Mouse (Mus musculus) heart, postnatal 14 days (tissue): ENCODE measurements around the gene Slc25a28. TPM values are rescaled to one million over a fixed set of nuclear protein-coding genes. Genes with fewer than 3 reads are reported as not detected.

Source experiments
- DNase-seq, 2 experiments: peaks; one replicate each; pipeline ENCODE4 v3.0.0; 2021 to 2022
- intact Hi-C: fragments of 180-260 bp; cut with DNase I; formaldehyde crosslinking; loops from one replicate; pipeline ENCODE4 v1.15.1; 2025
- total RNA-seq, 2 experiments: library from RNA; stranded (reverse); gene quantifications; 2 replicates each; pipeline ENCODE4 v1.2.3; 2021

Slc25a28 gene
- total RNA-seq, 2 experiments from 2014 or later: 21.6 to 25.4 TPM

GRCm38 (mm10) chr19:43679474-43679981 lies 4.8 kb upstream of the Slc25a28 start:
- DNase-seq: no peak
- intact Hi-C loops: no loop called here

- intact Hi-C loops: no loop called here
- no peak for DNase-seq
Observed at GRCm38 (mm10) chr19:43678467-43679003, 3.9 kb upstream of the Slc25a28 start.

GRCm38 (mm10) chr19:43675525-43676400 lies 1.1 kb upstream of the Slc25a28 start:
- intact Hi-C loops: loop anchor here (2.0 kb wide), 1 partner anchor 13 kb away; the partner anchor contains the start of gene Entpd7
- peak in 1 of 2 experiments; percentile 39 for DNase-seq

- no peak for DNase-seq
- intact Hi-C loops: loop anchor here (2.0 kb wide), 1 partner anchor 14 kb away; the partner anchor contains the start of gene Entpd7
Observed at GRCm38 (mm10) chr19:43674316-43674689, 378 bp downstream of the Slc25a28 start.

DNA sequence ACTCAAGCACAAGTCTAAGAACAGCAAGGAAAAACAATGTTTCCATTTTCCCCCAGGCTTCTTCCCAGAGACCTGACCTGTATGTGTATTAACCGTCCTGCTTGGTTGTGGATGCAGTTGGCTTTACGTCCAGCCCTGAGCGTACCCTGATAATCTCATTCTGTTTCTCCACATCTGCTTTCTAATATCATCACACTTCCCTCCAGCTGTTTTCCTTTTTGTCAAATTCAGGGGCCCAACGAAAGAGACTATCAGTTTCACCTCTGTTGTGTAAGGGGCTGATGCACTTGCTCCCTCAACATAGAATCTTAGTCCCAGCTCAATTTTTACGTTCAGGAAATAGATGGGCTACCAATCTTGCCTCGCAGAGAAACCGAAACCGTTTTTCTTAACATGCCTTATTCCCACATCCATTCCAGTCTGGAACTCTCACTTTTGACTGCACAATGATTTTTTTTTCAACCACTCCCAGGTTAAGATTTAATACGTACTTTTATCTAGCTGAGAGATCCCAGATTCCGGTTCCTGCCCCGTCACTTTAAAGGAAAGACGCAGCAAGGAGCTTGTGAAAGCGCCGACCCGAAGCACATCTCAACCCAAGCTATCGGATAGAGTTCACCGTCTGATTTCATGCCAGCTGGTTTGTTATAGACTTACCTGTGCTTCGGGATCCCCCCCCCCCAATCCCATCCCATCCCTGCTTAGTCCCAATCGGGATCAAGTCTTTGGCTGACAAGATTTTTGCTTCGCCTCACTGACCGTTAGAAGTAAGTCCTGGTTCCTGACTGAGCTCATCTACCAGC lies 967 bp downstream of the Slc25a28 start:
- intact Hi-C loops: loop anchor here (2.0 kb wide), 1 partner anchor 15 kb away; the partner anchor contains the start of gene Entpd7

GRCm38 (mm10) chr19:43671054-43671453 lies 3.6 kb downstream of the Slc25a28 start:
- DNase-seq: no peak
- intact Hi-C loops: no loop called here

More for the DNA sequence above, 967 bp downstream of the Slc25a28 start:
- no peak for DNase-seq

DNA sequence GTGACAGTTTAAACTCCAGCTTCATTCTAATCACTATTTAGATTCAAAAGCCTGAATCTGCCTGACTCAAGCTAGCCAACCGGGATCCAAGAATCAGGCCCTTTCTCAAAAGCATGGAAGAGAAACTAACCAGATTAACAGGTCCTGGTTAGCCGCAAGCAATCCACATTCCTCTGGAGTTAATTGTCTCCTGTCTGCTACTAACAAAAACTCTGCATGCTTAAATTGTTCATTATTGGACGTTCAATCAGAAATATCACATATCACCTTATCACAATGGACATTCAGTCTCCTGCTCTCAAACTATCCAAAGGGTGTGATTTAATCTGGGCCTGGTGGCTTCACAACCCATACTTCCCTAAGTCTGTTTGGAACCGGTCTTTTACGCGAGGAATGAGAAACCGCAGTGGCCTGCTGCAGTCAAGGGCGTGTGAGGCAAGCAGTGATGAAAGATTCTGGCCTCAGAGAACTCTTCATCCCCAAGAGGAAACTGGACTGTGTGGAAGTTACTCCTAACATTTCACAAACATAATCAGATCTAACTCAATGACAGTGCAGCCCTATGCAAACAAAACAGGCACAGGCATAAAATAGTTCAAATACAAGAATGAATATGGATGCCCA lies 5.4 kb downstream of the Slc25a28 start:
- peak in 1 of 2 experiments; percentile 23 for DNase-seq

GRCm38 (mm10) chr19:43667430-43667809 lies 7.3 kb downstream of the Slc25a28 start:
- DNase-seq: no peak
- intact Hi-C loops: no loop called here

More for the DNA sequence above, 5.4 kb downstream of the Slc25a28 start:
- intact Hi-C loops: no loop called here

GRCm38 (mm10) chr19:43666661-43667429 lies 7.8 kb downstream of the Slc25a28 start:
- intact Hi-C loops: no loop called here
- peak; percentile 28 to 29 for DNase-seq

GRCm38 (mm10) chr19:43665441-43666048 lies 9.1 kb downstream of the Slc25a28 start:
- intact Hi-C loops: loop anchor here (2.0 kb wide), 2 partner anchors 35 to 95 kb away; no protein-coding TSS in a partner anchor
- DNase-seq: peak; percentile 39 to 60

DNA sequence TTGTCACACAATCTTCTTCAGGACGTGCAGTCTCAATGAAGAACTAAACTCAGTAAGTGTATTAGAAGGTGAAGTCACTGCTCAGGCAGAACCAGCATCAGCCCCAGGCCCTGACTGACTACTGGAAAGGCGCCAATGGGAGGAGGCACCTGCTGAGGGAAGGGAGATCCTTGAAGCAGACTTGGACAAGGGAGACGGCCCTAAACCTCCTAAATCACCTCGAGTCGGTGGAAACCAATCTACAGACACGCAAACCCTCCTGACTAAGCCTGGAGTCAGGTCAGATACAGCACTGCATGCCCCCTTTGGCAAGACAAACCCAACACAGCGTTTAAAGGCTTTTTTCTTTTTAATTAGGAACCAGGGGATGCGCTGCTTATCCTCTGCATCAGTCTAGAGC lies 11.2 kb downstream of the Slc25a28 start:
- intact Hi-C loops: no loop called here
- DNase-seq: no peak

DNA sequence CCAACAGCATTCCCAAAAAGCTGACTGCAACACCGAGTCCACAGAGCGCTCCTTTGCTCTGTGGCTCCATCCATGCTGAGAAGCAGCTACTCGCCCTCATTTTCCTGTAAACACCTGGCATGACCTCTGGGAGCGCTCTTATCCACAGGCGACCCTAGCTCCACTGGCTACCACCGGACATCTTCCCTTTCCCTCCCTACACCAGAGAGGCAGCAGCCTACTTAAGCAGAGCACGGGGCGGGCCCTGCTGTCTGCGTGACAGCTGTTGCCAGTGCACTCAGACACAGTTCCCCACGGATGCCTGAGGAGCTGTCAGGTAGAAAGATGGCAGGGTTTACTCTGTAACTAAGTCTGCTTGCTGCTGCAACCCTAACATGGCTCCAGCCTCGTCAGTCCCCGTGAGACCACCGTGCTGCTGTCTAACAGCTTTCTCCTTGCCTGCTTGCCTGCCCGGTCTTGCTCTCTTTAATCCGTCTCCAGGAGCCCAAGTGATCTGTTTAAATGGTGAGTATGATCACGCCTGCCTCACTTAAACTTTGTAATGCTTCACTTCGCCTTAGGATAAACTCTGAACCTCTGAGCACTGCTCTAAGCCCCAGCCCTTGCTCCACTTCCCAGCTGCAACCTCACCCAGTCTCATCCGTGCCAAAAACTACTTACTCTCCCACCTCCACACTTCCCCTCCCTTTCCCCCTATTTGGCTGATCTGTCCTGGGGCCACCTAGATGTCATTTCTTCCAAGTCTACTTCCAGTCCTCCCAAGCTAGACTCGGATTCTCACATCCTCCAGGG lies 12.3 kb downstream of the Slc25a28 start:
- peak; percentile 21 to 31 for DNase-seq
- intact Hi-C loops: no loop called here

DNA sequence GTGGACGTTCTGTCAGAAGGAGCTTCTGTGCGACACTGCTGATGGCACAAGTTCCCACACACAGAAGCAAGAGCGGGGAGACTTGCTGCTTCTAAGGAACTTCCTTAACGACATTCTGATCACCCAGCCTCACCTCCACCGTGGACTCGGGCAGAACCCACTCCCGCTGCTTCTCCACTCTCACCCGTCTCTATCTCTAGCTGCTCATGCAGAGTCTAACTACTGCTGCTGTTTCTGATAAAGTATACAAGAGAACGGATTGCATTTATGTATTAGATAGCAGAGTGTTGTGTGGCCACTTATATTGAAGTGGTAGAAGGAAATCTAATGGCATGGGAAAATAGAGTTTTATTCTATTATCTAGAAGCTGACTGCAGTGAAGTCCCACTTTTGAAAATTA lies 13.9 kb downstream of the Slc25a28 start:
- DNase-seq: no peak
- intact Hi-C loops: no loop called here

GRCm38 (mm10) chr19:43659632-43660031 lies 15.0 kb downstream of the Slc25a28 start:
- intact Hi-C loops: loop anchor here (5.0 kb wide), 1 partner anchor 127 kb away; no protein-coding TSS in a partner anchor
- no peak for DNase-seq

DNA sequence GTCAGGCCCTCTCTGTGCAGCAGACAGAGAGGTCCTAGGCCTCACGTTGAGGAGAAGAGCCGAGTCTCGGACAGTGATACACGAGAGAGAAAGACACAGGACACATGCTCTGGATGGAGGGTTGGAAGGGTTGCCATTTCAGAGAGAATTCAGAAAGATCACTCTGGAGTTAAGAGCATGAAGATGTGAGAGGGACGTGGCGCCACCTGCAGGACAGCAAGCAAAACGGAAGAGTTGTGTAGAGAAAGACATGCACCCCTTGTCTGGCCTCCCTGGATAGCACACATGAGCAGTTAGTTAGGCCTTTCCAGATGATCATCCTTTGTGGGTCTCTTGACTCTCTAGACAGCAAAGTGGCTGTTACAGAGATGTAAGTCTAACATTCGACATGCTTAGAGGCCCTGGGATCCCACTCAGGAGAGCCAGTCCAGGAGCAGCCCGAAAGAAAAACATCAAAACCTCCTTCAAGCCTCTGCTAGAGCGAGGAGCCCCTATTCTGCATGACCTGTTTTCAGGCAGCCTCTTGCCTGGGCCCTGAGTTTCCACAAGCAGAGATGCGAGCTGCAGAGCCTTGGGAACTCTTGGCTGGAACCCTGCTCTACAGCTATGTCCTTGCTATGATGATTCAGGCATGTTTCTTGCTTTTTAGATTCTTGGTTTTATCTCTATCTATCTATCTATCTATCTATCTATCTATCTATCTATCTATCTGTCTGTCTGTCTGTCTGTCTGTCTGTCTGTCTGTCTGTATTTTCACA lies 18.8 kb downstream of the Slc25a28 start:
- intact Hi-C loops: loop anchor here (1.0 to 5.0 kb wide), 2 partner anchors 25 to 124 kb away; no protein-coding TSS in a partner anchor

GRCm38 (mm10) chr19:43651241-43651785 lies 23.4 kb downstream of the Slc25a28 start:
- intact Hi-C loops: no loop called here

More for the DNA sequence above, 18.8 kb downstream of the Slc25a28 start:
- DNase-seq: peak; percentile 65 to 74

GRCm38 (mm10) chr19:43648343-43648742 lies 26.3 kb downstream of the Slc25a28 start:
- intact Hi-C loops: no loop called here
- no peak for DNase-seq

More at GRCm38 (mm10) chr19:43651241-43651785, 23.4 kb downstream of the Slc25a28 start:
- no peak for DNase-seq
